Mouse (Mus musculus) ES-E14 (cell line): ENCODE data around the gene Gpr183. TPM values are rescaled to one million over a fixed set of nuclear protein-coding genes. Genes with fewer than 3 reads are reported as not detected.

ENCODE experiments used
- DNase-seq: peaks from one replicate; pipeline ENCODE4 v3.0.0-alpha.2; 2013; ENCODE audit warnings: low read depth, low spot score
- H3K27ac ChIP-seq: 2 replicates; pipeline ENCODE4 v1.5.1; 2012; ENCODE audit warnings: low read depth, mild to moderate bottlenecking, low read length, moderate library complexity, mixed read lengths; ENCODE audit not compliant: poor library complexity, insufficient read depth, severe bottlenecking
- H3K36me3 ChIP-seq: 2 replicates; pipeline ENCODE4 v1.6.1; 2012; ENCODE audit warnings: mild to moderate bottlenecking, low read length, moderate library complexity, mixed read lengths; ENCODE audit not compliant: control insufficient read depth, poor library complexity, insufficient read depth, severe bottlenecking
- H3K4me1 ChIP-seq, 2 experiments: fragments of 150-350 bp in 1 of 2; sonication (generic) in 1 of 2; 2 replicates each; pipeline ENCODE4 v1.6.1; 2012; ENCODE audit warnings: low read length in 2 of 2, mild to moderate bottlenecking in 1 of 2, mixed read lengths in 1 of 2; ENCODE audit not compliant: control insufficient read depth in 2 of 2, insufficient read depth in 2 of 2, poor library complexity in 1 of 2
- H3K4me3 ChIP-seq, 2 experiments: fragments of 150-350 bp in 1 of 2; sonication (generic) in 1 of 2; 2 replicates each; pipeline ENCODE4 v1.5.1; 2012; ENCODE audit warnings: low read length in 2 of 2, low read depth in 1 of 2, mild to moderate bottlenecking in 1 of 2, mixed read lengths in 1 of 2; ENCODE audit not compliant: insufficient read depth in 1 of 2, poor library complexity in 1 of 2, severe bottlenecking in 1 of 2
- H3K9ac ChIP-seq: 2 replicates; pipeline ENCODE4 v1.6.1; 2012; ENCODE audit warnings: low read depth, mild to moderate bottlenecking, low read length, mixed read lengths; ENCODE audit not compliant: poor library complexity, insufficient read depth, severe bottlenecking
- H3K9me3 ChIP-seq: fragments of 150-350 bp; sonication (generic); 2 replicates; pipeline ENCODE4 v1.6.1; 2012; ENCODE audit warnings: low read depth, mild to moderate bottlenecking, low read length; ENCODE audit not compliant: control insufficient read depth, insufficient read depth
- CHD2 ChIP-seq: IDR thresholded peaks from 2 replicates; pipeline ENCODE4 v1.6.1; 2014; ENCODE audit warnings: mild to moderate bottlenecking, low read depth, low read length, inconsistent platforms
- HCFC1 ChIP-seq: IDR thresholded peaks from 2 replicates; pipeline ENCODE4 v1.6.1; 2012; ENCODE audit warnings: low read length, inconsistent platforms, borderline replicate concordance; ENCODE audit not compliant: insufficient read depth
- MAFK ChIP-seq: IDR thresholded peaks from 2 replicates; pipeline ENCODE4 v1.6.1; 2014; ENCODE audit warnings: mild to moderate bottlenecking, low read depth, low read length, inconsistent platforms; ENCODE audit not compliant: insufficient read depth
- ZC3H11A ChIP-seq: IDR thresholded peaks from 2 replicates; pipeline ENCODE4 v1.6.1; 2012; ENCODE audit warnings: low read depth, mild to moderate bottlenecking, inconsistent platforms, low read length, borderline replicate concordance
- ZNF384 ChIP-seq: IDR thresholded peaks from 2 replicates; pipeline ENCODE4 v1.6.1; 2012; ENCODE audit warnings: low read depth, low read length, inconsistent platforms
- in situ Hi-C, 2 experiments: fragments of 600-800 bp; cut with MboI; formaldehyde crosslinking; loops; one replicate each; pipeline ENCODE4 v1.15.1; 2025; ENCODE audit warnings: low sequenced_read_pairs in 2 of 2, inconsistent platforms in 1 of 2; ENCODE audit not compliant: unreplicated experiment in 2 of 2
- total RNA-seq: library from RNA; depleted of rRNA; stranded (reverse); fragments of 300-350 nt; gene quantifications from 2 replicates; pipeline ENCODE4 v1.2.3, GENCODE M21; 2012

Gene Gpr183
- total RNA-seq, 1 experiment, result 0.45 TPM

- Histone ChIP-seq H3K4me3 (no peak overlapping the region), H3K36me3 (no peaks in the 10 kb centered on the region), H3K9me3 (no peaks in the 10 kb centered on the region), H3K9ac (no peak overlapping the region), H3K27ac (no peak overlapping the region), H3K4me1 (peaks cover 6% of the 10 kb centered on the region in 2 experiments; a peak in 2 of 4 replicates)
- no peak for TF ChIP-seq ZNF384
- TF ChIP-seq HCFC1, result no peak
- TF ChIP-seq ZC3H11A, result no peak
- TF ChIP-seq CHD2, result no peak
- no peak for TF ChIP-seq MAFK
- in situ Hi-C loops, result loop anchor here in 1 of 2 experiments (5.0 kb wide), 1 partner anchor 135 kb away; no protein-coding TSS in a partner anchor
- no peak for DNase-seq
These were observed 38.1 kb downstream of the Gpr183 start for GRCm38 (mm10) chr14:121926901-121927300.

- H3K4me1 ChIP-seq, result peaks cover 0 to 2% of the 10 kb centered on the region in 2 experiments; a peak in 1 of 4 replicates
- DNase-seq, result no peak
- in situ Hi-C loops, result loop anchor here in 1 of 2 experiments (5.0 kb wide), 1 partner anchor 137 kb away; no protein-coding TSS in a partner anchor
- no peak overlapping the region for H3K9ac ChIP-seq
- TF ChIP-seq CHD2 (no peak), HCFC1 (no peak), ZNF384 (no peak), ZC3H11A (no peak), MAFK (no peak)
- H3K9me3 ChIP-seq, result no peaks in the 10 kb centered on the region
- no peak overlapping the region for H3K27ac ChIP-seq
- H3K36me3 ChIP-seq, result no peaks in the 10 kb centered on the region
- no peak overlapping the region for H3K4me3 ChIP-seq
These were observed 40.1 kb downstream of the Gpr183 start for GRCm38 (mm10) chr14:121924876-121925275.

GRCm38 (mm10) chr14:121922731-121923130 lies 42.3 kb downstream of the Gpr183 start:
- Histone ChIP-seq H3K27ac (no peak overlapping the region), H3K9ac (no peak overlapping the region), H3K4me1 (peaks cover 0 to 2% of the 10 kb centered on the region in 2 experiments; a peak in 1 of 4 replicates), H3K9me3 (no peaks in the 10 kb centered on the region), H3K36me3 (no peaks in the 10 kb centered on the region), H3K4me3 (no peak overlapping the region)
- in situ Hi-C loops, result no loop called here
- no peak for DNase-seq
- TF ChIP-seq HCFC1 (no peak), ZNF384 (no peak), MAFK (no peak), ZC3H11A (no peak), CHD2 (no peak)

- in situ Hi-C loops, result no loop called here
These were observed 43.0 kb downstream of the Gpr183 start for GRCm38 (mm10) chr14:121922016-121922415.

More at GRCm38 (mm10) chr14:121922016-121922415, 43.0 kb downstream of the Gpr183 start:
- Histone ChIP-seq H3K9ac (no peak overlapping the region), H3K4me1 (no peaks in the 10 kb centered on the region), H3K4me3 (no peak overlapping the region), H3K9me3 (no peaks in the 10 kb centered on the region), H3K27ac (no peak overlapping the region), H3K36me3 (peaks cover 2% of the 10 kb centered on the region; the same call in 1 of the 2 replicates)
- TF ChIP-seq CHD2 (no peak), HCFC1 (no peak)
- DNase-seq, result no peak
